ENCODE assay signal across 8 mouse cellular contexts in genomic region chr2:60210821-60211220, GRCm38 (mm10). TPM values are rescaled to one million over a fixed set of nuclear protein-coding genes. Genes with fewer than 3 reads are reported as not detected.
DNase-seq lines count a peak whose midpoint lies in the region; ATAC-seq lines count a peak whose summit lies in the region.

No protein-coding gene starts in this region.

- no peaks in the 10 kb centered on the region for H3K27me3 ChIP-seq in intestine, embryonic 16.5 days (replicated peaks; ENCODE audit: control insufficient read depth, insufficient read depth, low read length)
- peaks cover 6% of the 10 kb centered on the region; the same call in 1 of the 2 replicates for H3K27me3 ChIP-seq in neural tube, embryonic 15.5 days (replicated peaks)

- peak overlapping the region; percentile 91 for H3K27ac ChIP-seq in intestine, embryonic 16.5 days (ENCODE audit: low read length)
- no peak overlapping the region for H3K27ac ChIP-seq in neural tube, embryonic 15.5 days (replicated peaks)

- no peak for ATAC-seq in cerebellum, adult (ENCODE audit: insufficient number of reproducible peaks, low FRiP score, low TSS enrichment)
- peak; percentile 8 for ATAC-seq in intestine, embryonic 16.5 days
- ATAC-seq in neural tube, embryonic 15.5 days (ENCODE audit: low FRiP score) = no peak; the same call in 1 of the 2 replicates

- peak overlapping the region; percentile 93 for H3K4me3 ChIP-seq in intestine, embryonic 16.5 days (ENCODE audit: low read length)
- peak overlapping the region; percentile 76 for H3K4me3 ChIP-seq in neural tube, embryonic 15.5 days (replicated peaks)

- H3K4me1 ChIP-seq in intestine, embryonic 16.5 days (ENCODE audit: control insufficient read depth, insufficient read depth, low read length) = peaks cover 31% of the 10 kb centered on the region
- peaks cover 43% of the 10 kb centered on the region for H3K4me1 ChIP-seq in neural tube, embryonic 15.5 days

- H3K36me3 ChIP-seq in intestine, embryonic 16.5 days (ENCODE audit: control insufficient read depth, insufficient read depth, low read length) = no peaks in the 10 kb centered on the region
- peaks cover 7% of the 10 kb centered on the region; the same call in 1 of the 2 replicates for H3K36me3 ChIP-seq in neural tube, embryonic 15.5 days

- peak; percentile 39 for DNase-seq in cerebellum, adult 9-10 months
- peak; percentile 25 for DNase-seq in retina, embryonic 14.5 days (ENCODE audit: low spot score)
- no peak for DNase-seq in retina, postnatal 1 day
- no peak for DNase-seq in left cerebral cortex, adult 11 months (ENCODE audit: low spot score)
- no peak for DNase-seq in T-cell, adult 2 months (ENCODE audit: low spot score)

- peak overlapping the region; percentile 97 for H3K9ac ChIP-seq in intestine, embryonic 16.5 days (ENCODE audit: low read depth, low read length)
- peak overlapping the region; percentile 80 for H3K9ac ChIP-seq in neural tube, embryonic 15.5 days (replicated peaks)

- no peaks in the 10 kb centered on the region for H3K9me3 ChIP-seq in intestine, embryonic 16.5 days (ENCODE audit: control insufficient read depth, low read length)
- H3K9me3 ChIP-seq in neural tube, embryonic 15.5 days (replicated peaks) = no peaks in the 10 kb centered on the region

- 8% methylated on average over 5 of the region's 5 CpGs for WGBS in intestine, embryonic 16.5 days
- 18% methylated on average over 5 of the region's 5 CpGs for WGBS in neural tube, embryonic 15.5 days

- peak overlapping the region; percentile 74 for H3K4me2 ChIP-seq in intestine, embryonic 16.5 days (ENCODE audit: low read depth, low read length)
- peak overlapping the region; percentile 62 for H3K4me2 ChIP-seq in neural tube, embryonic 15.5 days

RNA-seq across cellular contexts. Expression of gene March7, which starts 1.1 kb away (rescaled TPM):
- 56.4 and 60.5 TPM in 2 replicates for polyA plus RNA-seq in intestine, embryonic 16.5 days (2015; fragmentation: Nextera tagmentation; extraction: Ambion mirVana)
- 81.7 and 86.0 TPM in 2 replicates for polyA plus RNA-seq in neural tube, embryonic 15.5 days (2015; fragmentation: Nextera tagmentation; extraction: Ambion mirVana)

RNA-seq across cellular contexts. Expression of gene Baz2b, which starts 1.2 kb away (rescaled TPM):
- polyA plus RNA-seq in intestine, embryonic 16.5 days (2015; fragmentation: Nextera tagmentation; extraction: Ambion mirVana) = 38.2 and 42.3 TPM in 2 replicates
- 68.2 and 69.0 TPM in 2 replicates for polyA plus RNA-seq in neural tube, embryonic 15.5 days (2015; fragmentation: Nextera tagmentation; extraction: Ambion mirVana)

Comparison
In these comparisons a context has a peak if more than half of its experiments do, and no peak if none do; other contexts are left out.
1. DNase-seq: peak in cerebellum, adult 9-10 months (single experiment) and retina, embryonic 14.5 days (single experiment); none in retina, postnatal 1 day (single experiment), left cerebral cortex, adult 11 months (single experiment) and T-cell, adult 2 months (single experiment).